Mouse (Mus musculus): ENCODE results near the gene Cyba.

Gene Cyba

DNA sequence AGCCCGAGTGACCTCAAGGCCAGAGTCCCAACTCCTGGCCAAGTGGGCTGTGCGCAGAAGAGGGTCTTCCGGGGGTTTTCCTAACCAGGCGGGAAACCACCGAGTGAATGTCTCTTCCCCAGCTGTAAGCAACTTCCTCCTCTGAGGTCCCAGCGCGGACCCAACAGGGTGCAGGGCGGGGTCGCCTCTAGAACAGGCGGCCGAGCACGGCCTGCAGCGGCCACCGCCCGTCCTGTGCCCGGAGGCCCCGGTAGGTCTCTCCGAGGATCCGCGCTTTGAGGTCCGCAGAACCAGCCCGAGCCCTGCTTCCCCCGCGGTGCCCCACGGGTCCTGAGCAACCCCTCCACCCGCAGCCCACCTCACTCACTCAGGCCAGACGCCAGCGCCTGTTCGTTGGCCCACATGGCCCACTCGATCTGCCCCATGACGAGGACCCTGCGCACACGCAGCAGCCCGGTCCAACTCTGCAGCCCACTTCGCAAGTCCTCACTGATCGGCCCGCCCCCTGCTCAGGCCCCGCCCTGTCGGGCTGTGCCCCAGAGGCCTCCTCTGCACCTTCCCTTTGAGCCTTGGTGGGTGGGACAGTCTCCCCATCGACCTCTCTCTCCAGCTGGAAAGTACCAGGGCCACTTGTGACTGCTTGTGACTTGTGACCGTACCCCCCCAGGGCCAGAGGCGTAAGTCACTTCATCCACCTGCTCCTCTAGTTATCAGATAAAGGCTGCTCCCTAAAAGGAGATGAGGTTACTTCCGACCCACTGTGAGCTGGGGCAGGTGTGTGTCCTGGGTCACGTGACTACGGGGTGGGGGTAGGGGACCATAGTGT lies at the start of gene Cyba:
TSS of gene Cyba (minus strand) at position 488 of the 826 bp plus-strand sequence.
- DNase-seq (ENCODE audit: low spot score) = peak; percentile 89

DNA sequence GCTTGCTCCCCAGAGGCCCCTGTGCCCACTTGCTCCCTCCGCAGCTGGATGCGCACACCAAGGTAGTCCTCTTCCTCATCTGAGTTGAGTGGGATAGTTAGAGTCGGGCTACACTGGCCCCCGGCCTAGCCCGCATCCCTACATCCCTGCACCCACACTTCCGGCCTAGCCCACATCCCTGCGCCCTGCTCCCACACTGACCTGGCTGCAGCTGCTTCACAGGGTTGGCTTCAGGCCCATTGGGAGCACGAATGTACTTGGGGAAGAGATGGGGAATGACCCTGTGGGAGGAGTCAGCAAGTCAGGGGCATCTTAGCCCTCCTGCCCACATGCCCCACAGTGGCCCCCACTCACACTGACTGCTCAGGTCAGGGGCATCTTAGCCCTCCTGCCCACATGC lies 49.7 kb upstream of the Cyba start:
- no peak for DNase-seq (ENCODE audit: low spot score)

DNA sequence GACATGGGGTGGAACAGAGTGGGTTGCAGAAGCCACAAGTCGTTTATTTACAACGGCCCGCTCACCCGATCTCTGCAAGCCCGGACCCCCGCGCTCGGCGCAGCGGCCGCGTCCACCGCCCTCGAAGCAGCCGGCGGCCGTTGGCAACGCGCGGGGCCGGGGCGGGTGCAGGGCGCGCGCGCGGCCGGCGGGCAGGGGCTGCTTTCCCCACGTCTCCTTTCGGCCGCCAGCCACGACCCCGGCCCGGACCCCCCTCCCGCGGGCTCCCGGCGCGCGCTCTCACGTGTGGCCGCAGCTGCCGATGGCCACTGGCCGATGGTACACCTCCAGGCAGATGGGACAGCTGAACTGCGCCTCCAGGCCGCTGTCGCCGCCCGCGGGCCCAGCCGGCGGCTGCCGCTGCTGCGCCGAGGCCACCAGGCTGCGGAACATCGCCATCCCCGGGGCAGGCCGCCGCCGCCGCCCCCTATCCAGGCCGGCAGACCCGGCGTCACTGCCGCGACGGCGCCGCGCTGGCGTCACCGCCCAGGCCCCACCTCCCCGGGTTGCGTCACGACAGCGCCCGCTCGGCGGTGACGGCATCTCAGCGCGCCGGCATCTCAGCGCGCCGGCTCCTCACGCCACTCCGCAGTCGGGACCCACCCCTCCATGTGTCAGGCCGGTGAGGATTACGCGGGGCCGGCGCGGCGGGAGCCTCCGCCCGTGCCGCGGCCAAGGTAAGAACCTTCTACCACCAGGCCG lies 43.0 kb upstream of the Cyba start, which contains the start of the genes Rnf166 and Ctu2:
TSS of gene Rnf166 (minus strand) at position 485 of the 741 bp plus-strand sequence.
TSS of gene Ctu2 (plus strand) at position 564 of the 741 bp plus-strand sequence.
- DNase-seq (ENCODE audit: low spot score) = peak; percentile 90

DNA sequence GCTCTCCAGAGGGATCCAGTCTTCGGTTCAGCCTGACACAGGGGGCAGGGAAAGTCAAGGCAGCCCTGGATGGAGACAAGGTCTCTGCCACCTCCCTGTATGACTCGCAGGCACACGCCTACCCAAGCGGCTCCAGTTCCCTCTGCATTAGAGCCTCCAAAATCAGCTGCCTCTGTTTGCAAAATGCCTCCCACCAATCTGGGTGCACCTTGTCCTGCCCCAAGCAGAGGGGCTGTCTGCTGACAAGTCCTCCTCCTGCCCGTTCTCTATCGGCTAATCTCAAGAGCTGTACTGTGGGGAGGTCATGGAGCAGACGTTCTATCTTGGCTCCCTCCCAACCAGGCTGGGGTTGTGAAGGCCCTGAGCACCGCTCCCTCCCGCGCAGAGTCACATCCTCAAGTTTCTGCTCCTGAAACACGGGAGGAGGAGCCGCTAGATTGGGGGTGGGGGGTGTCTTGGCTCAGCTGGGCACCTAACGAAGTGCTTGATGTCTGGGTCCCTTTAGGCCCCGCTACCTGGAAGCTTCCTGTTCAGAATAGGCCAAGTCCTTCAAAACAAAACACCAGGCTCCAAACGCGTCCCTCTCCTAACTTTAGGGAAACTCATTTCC lies 42.3 kb upstream of the Cyba start:
- DNase-seq (ENCODE audit: low spot score) = no peak

DNA sequence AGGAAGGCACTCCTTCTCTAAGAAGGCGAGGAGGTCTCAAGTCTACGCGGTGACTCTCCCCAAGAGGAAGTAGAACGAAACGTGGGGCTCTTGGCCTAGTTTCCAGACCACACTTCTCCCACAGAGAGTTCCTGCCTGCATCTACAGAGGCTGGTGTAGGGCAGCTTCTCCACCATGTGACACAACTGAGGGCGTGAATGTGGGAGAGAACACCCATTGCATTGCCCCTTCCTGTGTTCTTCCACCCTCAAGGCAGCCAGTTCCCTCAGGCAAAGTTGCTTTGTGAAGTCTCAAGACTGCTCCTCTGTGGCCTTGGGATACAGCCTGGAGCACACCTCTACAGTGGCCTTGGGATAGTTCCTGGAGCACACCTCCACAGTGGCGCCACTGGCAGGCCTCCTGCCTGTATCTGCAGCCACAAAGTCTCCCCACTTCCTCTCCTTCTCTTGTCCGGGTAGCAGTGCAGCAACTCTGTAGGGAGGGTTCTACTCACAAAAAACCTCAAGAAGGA lies 41.2 kb upstream of the Cyba start:
- DNase-seq (ENCODE audit: low spot score) = peak; percentile 49

DNA sequence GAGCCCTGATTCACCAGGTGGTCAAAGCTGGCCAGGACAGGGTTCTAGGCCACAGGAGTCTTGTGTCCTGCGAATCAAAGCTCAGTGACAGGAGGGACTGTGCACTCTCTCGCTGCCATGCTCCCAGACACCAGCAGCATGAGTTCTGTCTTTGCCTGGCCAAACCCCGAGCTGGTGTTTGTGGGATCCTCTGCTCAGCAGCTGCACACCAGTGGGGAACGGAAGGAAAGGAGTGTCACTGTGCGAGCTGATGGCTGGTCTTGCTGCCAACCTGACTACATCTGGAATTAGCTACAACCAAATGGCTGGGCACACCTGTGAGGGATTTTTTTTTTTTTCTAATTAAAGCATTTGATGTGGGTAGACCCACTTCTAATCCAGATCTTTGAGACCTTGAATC lies 38.0 kb upstream of the Cyba start:
- no peak for DNase-seq (ENCODE audit: low spot score)

DNA sequence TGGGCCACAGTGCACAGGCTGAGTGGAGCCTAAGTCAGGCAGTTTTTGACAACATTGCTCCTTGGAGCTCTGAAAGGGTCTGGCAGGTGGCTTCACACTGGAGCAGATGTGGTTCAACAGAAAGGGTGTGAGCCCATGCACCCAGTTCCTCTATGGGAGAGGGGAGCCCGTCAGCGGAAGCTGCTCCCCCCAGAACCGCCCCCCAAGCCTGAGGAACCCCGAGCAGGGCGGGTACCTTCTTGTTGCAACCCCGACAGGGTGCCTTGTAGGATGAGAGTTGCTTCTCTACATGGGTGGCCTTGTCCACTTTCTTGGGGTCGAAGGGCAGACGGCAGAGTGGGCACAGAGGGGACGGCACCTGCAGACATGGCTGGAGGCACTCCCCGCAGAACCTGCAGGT lies 37.2 kb upstream of the Cyba start:
- no peak for DNase-seq (ENCODE audit: low spot score)

DNA sequence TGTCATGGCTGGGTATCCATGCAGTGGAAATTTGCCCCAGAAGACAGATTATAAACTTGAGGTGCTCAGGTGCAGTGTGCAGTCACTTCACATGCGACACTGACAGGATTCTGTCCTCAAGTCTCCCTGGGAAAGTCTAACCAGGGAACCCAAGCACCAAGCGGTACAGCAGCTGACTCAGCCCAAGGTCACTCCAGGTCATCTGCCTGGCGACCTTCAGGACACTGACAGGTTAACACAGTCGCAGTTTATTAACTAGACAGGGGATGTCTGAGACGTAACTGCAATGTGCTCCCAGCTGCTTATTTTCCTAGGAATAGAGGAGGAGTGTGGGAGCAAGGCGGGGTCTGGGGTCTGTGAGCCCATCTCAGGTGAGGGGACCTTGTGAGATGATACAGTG lies 36.7 kb upstream of the Cyba start:
- DNase-seq (ENCODE audit: low spot score) = no peak

DNA sequence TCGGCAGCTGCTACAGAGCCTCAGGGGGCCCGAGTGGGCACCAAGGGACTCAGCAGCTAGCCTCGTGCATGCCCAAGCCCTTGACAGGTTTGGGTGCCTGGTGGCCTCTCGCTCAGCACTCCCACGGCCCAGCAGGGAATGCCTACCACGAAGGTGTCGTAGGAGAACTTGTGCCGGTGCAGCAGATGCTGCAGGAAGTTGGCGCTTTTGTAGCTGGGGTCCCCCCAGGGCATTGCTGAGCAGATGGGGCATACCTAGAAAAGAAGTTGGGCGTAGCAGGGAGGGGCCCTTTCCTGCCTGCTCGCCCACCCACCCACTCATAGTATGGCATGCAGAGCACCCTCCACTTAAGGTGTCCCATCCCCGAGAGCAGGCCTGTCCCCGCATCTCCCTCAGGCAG lies 35.1 kb upstream of the Cyba start:
- DNase-seq (ENCODE audit: low spot score) = no peak

DNA sequence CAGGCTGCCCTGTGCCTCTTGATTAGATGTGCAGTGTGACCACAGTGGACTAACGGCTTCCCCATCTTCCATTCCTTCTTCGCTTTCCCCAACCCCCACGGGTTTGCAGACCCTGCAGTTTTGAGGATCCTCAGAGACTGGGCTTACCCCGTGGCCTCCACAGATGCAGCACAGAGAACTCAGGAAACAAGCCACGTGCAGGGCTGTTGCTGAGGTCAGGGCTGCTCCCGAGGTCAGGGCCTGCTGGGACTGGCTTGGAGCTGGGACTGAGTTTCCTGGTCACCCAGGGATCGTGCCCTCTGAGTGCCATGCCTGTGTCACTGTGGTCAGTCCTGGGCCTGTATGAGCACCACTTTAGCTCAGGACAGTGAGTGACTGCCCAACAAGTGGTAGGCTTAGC lies 32.3 kb upstream of the Cyba start:
- no peak for DNase-seq (ENCODE audit: low spot score)

DNA sequence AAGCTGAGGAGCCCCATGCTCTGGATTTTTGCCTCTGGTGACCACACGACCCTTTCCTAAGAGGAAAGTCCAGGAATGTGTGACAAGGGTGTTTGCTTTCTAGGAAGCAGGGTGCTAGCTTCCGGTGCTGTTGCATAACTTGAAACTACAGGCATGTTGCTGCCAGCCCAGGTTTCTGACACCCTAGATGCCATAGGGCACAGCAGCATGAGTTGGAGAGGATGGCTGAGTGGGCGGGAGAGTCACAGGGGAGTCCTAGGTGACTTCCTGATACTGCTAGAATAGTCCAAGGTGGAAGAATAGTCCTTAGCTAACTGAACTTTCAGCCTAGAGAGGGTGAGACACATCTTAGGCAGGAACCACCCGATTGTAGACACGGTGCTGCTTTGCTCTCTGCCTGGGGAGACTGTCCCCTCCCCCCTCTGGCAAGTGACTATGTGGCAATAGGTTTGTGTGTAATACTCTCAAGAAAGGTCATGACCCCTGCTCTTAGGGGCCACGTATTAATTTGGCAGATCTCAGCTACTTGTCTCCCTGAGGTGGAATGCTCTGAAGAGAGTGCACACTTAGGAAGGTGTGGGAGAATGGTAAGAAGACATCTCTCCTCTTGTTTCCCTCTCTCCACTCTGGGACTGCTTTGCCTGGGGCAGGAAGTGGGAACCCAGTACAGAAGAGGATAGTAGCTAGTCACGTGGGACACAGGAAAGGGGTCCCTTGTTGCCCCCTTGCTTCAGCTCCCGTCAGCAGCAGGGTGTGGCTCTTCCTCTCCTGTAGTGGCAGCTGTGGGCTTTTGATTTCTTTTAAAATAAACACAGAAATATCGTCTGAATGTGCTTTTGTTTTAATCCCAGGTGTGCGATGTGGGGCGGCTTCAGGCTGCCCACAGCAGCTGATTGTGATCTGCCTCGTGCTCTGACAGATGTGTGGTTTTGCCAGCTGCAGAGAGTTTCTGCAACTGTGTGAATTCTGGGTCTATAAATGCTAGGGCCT lies 31.2 kb upstream of the Cyba start:
- DNase-seq (ENCODE audit: low spot score) = peak; percentile 57

DNA sequence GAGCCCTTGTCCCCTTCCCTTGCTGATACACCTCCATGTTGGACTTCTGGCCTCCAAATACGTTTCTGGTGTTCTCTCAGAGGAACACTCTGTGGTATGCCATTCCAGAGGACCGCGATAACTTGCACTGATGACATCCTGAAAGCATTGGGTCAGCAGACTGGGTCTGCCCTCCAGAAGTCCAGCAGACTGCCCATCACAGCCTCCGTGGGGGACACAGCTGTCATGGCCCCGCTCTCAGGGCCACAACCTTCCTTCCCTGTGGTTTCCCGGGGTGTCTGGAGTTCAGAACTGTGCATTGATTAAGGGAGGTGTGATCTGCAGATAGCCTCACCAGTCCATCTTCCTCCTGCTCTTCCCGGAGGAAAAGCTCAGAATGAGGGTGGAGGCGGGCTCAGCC lies 29.8 kb upstream of the Cyba start:
- DNase-seq (ENCODE audit: low spot score) = no peak

DNA sequence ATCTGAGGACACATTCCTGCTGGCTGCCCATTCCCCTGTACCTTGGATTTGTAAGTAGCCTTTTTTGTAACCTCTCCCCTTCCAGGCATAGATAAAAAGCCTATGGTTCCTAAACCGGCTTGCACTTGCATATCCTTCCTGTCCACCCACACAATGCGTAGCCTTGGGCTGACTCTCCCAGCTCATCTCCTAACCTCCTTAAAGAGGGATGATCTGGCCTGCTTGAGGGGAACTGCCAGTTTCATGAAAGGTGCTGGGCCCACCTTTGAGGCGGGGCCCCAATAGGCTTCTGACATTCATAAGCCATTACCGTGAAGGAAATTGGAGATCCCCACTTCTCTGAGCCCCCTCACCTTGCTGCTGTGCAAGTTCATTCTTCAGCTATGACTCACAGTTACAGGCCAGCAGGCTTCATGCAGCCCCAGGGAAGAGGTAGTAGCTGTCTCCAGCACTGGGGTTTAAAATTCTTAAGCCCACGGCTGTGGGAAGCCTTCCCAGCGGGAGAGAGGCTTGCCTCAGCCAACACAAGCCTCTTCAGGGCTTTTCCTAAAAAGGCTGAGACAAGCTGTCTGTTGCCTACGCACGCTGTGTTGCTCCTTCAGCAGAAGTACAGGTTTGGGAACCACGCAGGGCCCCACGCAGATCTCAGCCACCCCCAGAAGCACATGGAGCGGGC lies 28.9 kb upstream of the Cyba start:
- DNase-seq (ENCODE audit: low spot score) = no peak

DNA sequence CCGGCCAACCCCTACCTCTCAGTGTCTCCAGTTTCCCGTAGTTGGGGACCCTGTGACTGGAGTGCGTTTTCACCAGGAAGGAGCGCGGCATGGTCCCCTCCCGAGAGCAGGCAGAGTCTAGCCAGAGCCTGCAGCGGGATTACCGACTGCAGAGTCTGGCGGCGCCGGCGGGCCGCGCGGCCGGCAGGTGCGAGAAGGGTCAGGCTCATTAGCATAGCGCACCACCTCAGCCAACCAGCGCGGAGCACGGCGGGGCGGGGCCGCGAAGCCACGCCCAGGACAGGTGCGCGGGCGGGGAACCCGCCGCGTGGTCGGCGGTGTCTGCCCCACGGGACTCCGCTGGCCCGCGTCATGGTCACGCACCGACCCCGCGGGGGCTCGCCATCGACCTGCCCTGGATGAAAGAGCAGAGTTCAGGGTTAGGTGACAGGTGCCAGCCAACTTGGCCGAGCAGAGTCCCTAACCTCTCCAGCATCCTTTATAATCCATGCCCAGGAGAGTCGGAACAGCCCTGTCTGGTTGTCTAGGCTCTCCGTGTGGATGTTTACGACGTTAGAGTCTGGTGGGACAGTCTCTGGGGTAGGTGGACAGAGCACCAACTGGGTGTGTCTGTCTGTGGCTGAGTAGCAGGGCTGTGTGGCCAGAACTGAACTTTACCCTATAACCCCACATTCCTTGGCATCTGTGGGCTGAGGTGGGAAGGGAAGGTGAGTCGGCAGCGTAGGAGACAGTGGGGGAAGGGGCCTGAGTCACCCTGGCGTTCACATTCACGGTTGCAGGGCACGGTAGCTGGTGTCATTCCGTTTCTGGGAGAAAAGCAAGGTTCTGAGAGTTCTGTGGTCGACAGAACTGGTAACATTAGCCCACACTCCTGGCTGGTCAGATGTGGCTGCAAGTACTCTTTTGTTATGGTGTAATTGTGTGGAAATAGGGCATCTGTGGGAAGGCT lies 28.1 kb upstream of the Cyba start, which contains the start of gene Snai3:
TSS of gene Snai3 (minus strand) at position 210 of the 949 bp plus-strand sequence.
- DNase-seq (ENCODE audit: low spot score) = peak; percentile 71

DNA sequence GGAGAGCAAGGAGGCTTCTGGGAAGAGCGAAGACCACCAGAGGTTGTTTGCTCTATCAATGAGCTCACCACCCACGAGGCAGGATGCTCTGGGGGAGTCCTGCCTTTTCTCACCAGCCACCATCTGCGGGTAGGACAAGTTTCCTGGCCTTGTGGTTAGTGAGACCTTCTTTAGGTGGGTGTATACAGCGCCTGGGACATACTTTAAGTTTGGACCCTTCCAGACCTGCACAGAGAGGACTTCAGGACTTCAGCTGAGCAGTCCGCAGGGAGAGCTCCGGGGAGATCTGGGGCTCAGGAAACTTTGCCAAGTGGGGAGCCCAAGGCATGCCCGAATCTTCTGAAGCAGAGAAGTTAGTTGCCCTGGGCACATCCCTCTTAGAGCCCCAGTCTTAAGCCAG lies 27.3 kb upstream of the Cyba start:
- no peak for DNase-seq (ENCODE audit: low spot score)

DNA sequence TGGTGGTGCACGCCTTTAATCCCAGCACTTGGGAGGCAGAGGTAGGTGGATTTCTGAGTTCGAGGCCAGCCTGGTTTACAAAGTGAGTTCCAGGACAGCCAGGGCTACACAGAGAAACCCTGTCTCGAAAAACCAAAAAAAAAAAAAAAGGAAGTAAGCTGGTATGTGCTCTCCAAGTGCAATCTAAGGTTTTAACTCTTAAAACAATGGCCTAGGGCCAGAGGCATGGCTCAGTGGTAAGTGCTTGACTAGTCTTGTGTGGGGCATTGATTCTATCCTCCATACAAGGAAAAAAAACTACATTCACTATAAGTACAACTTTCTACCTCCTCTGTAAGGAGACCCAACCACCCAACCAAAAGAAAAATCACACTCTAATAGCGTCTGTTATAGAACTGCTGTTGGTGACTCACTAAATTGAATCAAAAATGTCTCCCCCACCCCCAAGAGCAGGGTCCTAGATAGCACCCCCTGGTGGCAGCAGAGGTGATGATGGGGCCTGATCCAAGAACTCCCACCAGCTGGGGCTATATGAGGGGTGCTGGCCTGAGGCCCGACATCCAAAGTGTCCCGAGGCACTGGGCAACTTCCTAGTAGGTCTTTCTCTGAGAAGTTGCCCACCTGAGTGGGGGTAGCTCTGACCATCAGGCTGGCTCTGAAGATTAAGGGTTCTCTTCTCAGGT lies 26.6 kb upstream of the Cyba start:
- no peak for DNase-seq (ENCODE audit: low spot score)

DNA sequence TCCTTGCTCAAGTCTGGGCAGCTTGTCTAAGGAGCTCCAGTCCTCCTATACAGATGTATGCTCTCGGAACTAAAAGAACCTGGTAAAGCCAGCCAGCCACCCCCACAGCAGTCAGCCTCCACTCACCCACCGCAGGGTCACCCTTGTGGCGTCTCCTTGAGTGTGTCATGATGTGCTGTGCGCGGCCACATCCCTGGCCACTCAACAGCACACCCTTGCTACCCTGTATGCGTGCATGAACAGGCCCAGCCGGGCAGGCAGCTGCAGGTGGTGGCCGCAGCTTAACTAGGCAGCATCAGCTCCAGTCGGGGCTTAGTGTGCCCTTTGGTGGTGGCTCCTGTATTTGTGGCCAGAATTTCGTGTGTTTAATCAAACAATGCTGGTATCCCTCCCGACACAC lies 24.4 kb upstream of the Cyba start:
- no peak for DNase-seq (ENCODE audit: low spot score)

DNA sequence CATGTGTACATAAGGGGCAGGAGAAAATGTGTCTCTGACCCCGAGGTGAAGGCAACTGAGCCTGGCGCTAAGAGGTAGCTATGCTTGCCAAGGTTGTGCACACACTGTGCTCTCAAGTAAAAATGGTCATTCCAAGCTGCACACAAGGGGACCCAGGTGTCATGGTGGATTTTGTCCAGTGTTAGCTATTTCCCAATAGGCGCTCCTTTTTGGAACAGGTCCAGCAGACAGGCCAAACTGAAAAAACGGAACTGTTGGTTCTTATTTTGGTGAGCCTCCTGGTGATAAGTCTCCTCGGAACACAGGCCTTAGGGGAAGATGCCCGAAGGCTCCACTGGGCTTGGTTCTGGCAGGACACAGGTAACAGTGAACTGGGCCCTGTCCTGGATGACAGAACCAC lies 21.7 kb upstream of the Cyba start:
- DNase-seq (ENCODE audit: low spot score) = no peak

DNA sequence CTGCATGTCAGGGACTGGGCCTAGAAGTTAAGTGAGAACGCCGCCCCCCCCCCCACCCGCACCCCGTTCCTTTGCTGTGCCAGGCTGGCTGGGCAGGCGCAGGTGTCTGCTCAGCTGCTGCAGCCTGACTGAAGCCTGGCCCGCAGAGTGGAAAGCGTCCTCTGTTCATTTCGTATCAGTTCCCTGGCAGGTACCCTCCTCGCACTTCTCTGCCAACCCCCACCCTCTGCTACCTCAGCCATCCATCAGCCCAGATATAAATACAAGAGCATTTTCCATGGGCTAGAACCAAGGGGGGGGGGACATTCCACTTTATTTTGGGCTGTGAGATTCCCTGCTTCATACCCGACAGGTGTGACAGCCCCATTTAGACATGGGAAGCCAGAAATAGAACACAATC lies 19.4 kb upstream of the Cyba start:
- no peak for DNase-seq (ENCODE audit: low spot score)
